Mouse (Mus musculus) olfactory bulb, adult 2 months (tissue): ENCODE data around the gene Stxbp4.

ENCODE experiments used
- CTCF ChIP-seq: fragments of 200-500 bp; IDR thresholded peaks from 2 replicates; pipeline ENCODE4 v1.5.1; 2012; ENCODE audit warnings: low read depth, mild to moderate bottlenecking, low read length, moderate library complexity; ENCODE audit not compliant: insufficient read depth
- POLR2A ChIP-seq: fragments of 200-500 bp; IDR thresholded peaks from 2 replicates; pipeline ENCODE4 v1.6.1; 2012; ENCODE audit warnings: mild to moderate bottlenecking, low read depth, low read length, moderate library complexity; ENCODE audit not compliant: insufficient read depth

GRCm38 (mm10) chr11:90576282-90576972 lies 61.5 kb downstream of the Stxbp4 start:
- TF ChIP-seq CTCF (no peak), POLR2A (no peak)
